Mouse (Mus musculus) kidney, postnatal 0 days (tissue): ENCODE measurements around the gene Mthfsl. TPM values are rescaled to one million over a fixed set of nuclear protein-coding genes. Genes with fewer than 3 reads are reported as not detected.
A peak's percentile ranks its signal among the peaks of the same experiment; 100 is the strongest.
"Not testable (repeated sequence)": the region's sequence is repeated elsewhere in the genome, so short reads cannot be mapped to it uniquely, and the experiment has no call there.

ENCODE experiments used
- ATAC-seq: fragments of 200-750 bp; cut with Nextera tagmentation; replicated peaks from 2 replicates; pipeline ENCODE4 v1.8.0; 2017; ENCODE audit warnings: low read depth, moderate number of reproducible peaks, moderate TSS enrichment, moderate library complexity; ENCODE audit not compliant: low FRiP score
- DNase-seq: peaks from one replicate; pipeline ENCODE4 v3.0.0-alpha.2; 2016; ENCODE audit warnings: low spot score
- H3K27ac ChIP-seq: fragments of 300-500 bp; sonication (generic); 2 replicates; pipeline ENCODE4 v1.5.1; 2014; ENCODE audit warnings: mild to moderate bottlenecking
- H3K27me3 ChIP-seq: fragments of 300-500 bp; sonication (generic); 2 replicates; pipeline ENCODE4 v1.6.1; 2014; ENCODE audit warnings: low read length, mixed read lengths; ENCODE audit not compliant: insufficient read depth
- H3K36me3 ChIP-seq: fragments of 300-500 bp; sonication (generic); 2 replicates; pipeline ENCODE4 v1.6.1; 2014; ENCODE audit warnings: low read length, mixed read lengths; ENCODE audit not compliant: insufficient read depth
- H3K4me1 ChIP-seq: fragments of 300-500 bp; sonication (generic); replicated peaks from 2 replicates; pipeline ENCODE4 v1.6.1; 2014; ENCODE audit warnings: antibody characterized with exemption, low read length, mixed read lengths; ENCODE audit not compliant: insufficient read depth
- H3K4me2 ChIP-seq: fragments of 300-500 bp; sonication (generic); 2 replicates; pipeline ENCODE4 v1.6.1; 2014; ENCODE audit warnings: mild to moderate bottlenecking, low read length, moderate library complexity, mixed read lengths
- H3K4me3 ChIP-seq: fragments of 300-500 bp; sonication (generic); replicated peaks from 2 replicates; pipeline ENCODE4 v1.5.1; 2014; ENCODE audit warnings: low read depth, low read length
- H3K9ac ChIP-seq: fragments of 300-500 bp; sonication (generic); 2 replicates; pipeline ENCODE4 v1.6.1; 2014; ENCODE audit warnings: low read depth, low read length
- H3K9me3 ChIP-seq: fragments of 300-500 bp; sonication (generic); replicated peaks from 2 replicates; pipeline ENCODE4 v1.6.1; 2016; ENCODE audit warnings: low read length, inconsistent platforms, mixed read lengths
- CTCF ChIP-seq: IDR thresholded peaks from 2 replicates; pipeline ENCODE4 v1.5.1; 2016; ENCODE audit warnings: antibody characterized with exemption, low read depth, mild to moderate bottlenecking, moderate library complexity
- WGBS: fragments of 180-500 bp; shearing (Covaris S2); extraction: QIAGEN DNeasy Blood & Tissue Kit; methylation state at CpG from one replicate; pipeline ENCODE4 v1.1.7; 2014; 5-methylcytosine and 5-hydroxymethylcytosine counted together
- polyA plus RNA-seq: library from polyadenylated mRNA; unstranded; fragments of >200 nt; fragmentation: Nextera tagmentation; extraction: Ambion mirVana; gene quantifications from 2 replicates; pipeline ENCODE4 v1.2.1, GENCODE M21; 2015

Gene Mthfsl
- polyA plus RNA-seq, 1 experiment from 2014 or later, result 66.3 TPM

GRCm38 (mm10) chr9:88719073-88719921, 799 bp downstream of the Mthfsl start:
- H3K4me1 ChIP-seq, DNase-seq, H3K27me3 ChIP-seq, H3K9ac ChIP-seq, H3K36me3 ChIP-seq, H3K9me3 ChIP-seq: not testable (repeated sequence)
- Histone ChIP-seq H3K4me3 (peak overlapping the region; percentile 23), H3K27ac (peak overlapping the region; percentile 87), H3K4me2 (peak overlapping the region; percentile 46)
- ATAC-seq, result peak; percentile 97
- 7% methylated on average over 16 of the region's 46 CpGs for WGBS

GRCm38 (mm10) chr9:88718593-88718992, 1.5 kb downstream of the Mthfsl start:
- not testable (repeated sequence) for H3K27me3 ChIP-seq, H3K4me1 ChIP-seq, H3K27ac ChIP-seq, DNase-seq, H3K36me3 ChIP-seq, H3K9ac ChIP-seq, H3K9me3 ChIP-seq, H3K4me2 ChIP-seq, ATAC-seq
- whole genome bisulfite sequencing, result 67% methylated on average over 5 of the region's 5 CpGs
- H3K4me3 ChIP-seq, result 0 out of 2 replicates have a peak overlapping the region, but pooled peaks have one; percentile 23

GRCm38 (mm10) chr9:88718140-88718539, 2.0 kb downstream of the Mthfsl start:
- peak; percentile 29; the same call in 1 of the 2 replicates for TF ChIP-seq CTCF

GRCm38 (mm10) chr9:88714515-88714914, 5.6 kb downstream of the Mthfsl start:
- H3K9me3 ChIP-seq, DNase-seq, H3K4me1 ChIP-seq, H3K9ac ChIP-seq, H3K4me2 ChIP-seq, ATAC-seq, H3K27ac ChIP-seq, H3K4me3 ChIP-seq, H3K36me3 ChIP-seq, H3K27me3 ChIP-seq: not testable (repeated sequence)
- WGBS, result 65% methylated on average over 5 of the region's 5 CpGs

More at GRCm38 (mm10) chr9:88718140-88718539, 2.0 kb downstream of the Mthfsl start:
- H3K4me2 ChIP-seq, H3K27ac ChIP-seq, H3K4me1 ChIP-seq, H3K4me3 ChIP-seq, ATAC-seq, H3K9me3 ChIP-seq, H3K36me3 ChIP-seq, H3K9ac ChIP-seq, H3K27me3 ChIP-seq: not testable (repeated sequence)
- DNase-seq, result peak; percentile 7
- WGBS, result 31% methylated on average over 2 of the region's 2 CpGs

- not testable (repeated sequence) for DNase-seq, H3K4me2 ChIP-seq, H3K27ac ChIP-seq, ATAC-seq, H3K36me3 ChIP-seq, H3K9me3 ChIP-seq, H3K27me3 ChIP-seq, H3K4me3 ChIP-seq, H3K9ac ChIP-seq, H3K4me1 ChIP-seq
- WGBS, result 82% methylated on average over 3 of the region's 3 CpGs
Observed at GRCm38 (mm10) chr9:88712164-88712749, 7.8 kb downstream of the Mthfsl start.

- not testable (repeated sequence) for ATAC-seq, H3K27me3 ChIP-seq, H3K27ac ChIP-seq, H3K4me2 ChIP-seq, H3K9me3 ChIP-seq, H3K36me3 ChIP-seq, DNase-seq, H3K9ac ChIP-seq, H3K4me3 ChIP-seq, H3K4me1 ChIP-seq
- 95% methylated on average over 4 of the region's 5 CpGs for WGBS
Observed at GRCm38 (mm10) chr9:88710910-88711438, 9.1 kb downstream of the Mthfsl start.

GRCm38 (mm10) chr9:88710439-88710838, 9.7 kb downstream of the Mthfsl start:
- H3K9me3 ChIP-seq, H3K27me3 ChIP-seq, H3K9ac ChIP-seq, H3K4me3 ChIP-seq, DNase-seq, ATAC-seq, H3K27ac ChIP-seq, H3K36me3 ChIP-seq, H3K4me2 ChIP-seq, H3K4me1 ChIP-seq: not testable (repeated sequence)
- 85% methylated on average over 2 of the region's 2 CpGs for WGBS

GRCm38 (mm10) chr9:88709794-88710193, 10.3 kb downstream of the Mthfsl start:
- not testable (repeated sequence) for H3K9me3 ChIP-seq, H3K27ac ChIP-seq, H3K36me3 ChIP-seq, ATAC-seq, DNase-seq, H3K4me3 ChIP-seq, H3K4me1 ChIP-seq, H3K9ac ChIP-seq, H3K27me3 ChIP-seq, H3K4me2 ChIP-seq
- whole genome bisulfite sequencing, result 71% methylated on average over 5 of the region's 5 CpGs
